In the genomic region with DNA sequence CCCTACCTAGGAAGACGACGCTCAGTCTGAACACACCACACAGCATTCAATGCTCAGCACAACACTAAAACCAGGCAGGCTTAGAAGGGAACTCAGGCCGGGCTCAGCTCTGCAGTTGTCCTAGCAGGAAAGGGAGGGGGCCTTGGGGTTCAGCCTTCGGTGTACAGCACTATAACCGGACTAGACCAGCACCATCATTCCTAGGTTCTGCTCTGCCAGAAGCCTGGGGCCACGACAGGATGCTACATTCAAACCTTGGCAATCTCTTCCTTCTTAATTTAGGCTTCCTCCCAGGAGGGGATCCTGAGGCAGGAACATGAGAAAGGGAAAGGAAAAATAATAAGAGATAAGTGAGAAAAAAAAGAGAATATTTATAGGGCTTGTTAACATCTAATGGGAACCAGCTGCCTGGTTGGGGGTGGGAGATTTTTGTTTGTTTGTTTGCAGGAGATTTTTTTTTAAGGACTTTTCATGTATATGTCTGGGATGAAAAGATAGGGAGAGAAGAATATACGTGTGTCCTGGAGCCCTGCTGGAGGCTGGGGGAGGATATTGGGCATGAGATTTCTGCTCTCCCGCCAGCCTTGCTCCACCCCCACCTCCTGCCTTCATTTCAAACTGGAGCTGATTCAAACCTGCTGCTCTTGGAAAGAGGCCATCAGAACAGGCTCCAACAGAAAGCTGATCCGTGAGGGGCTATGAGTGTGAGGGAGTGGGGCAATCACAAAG, we compare ENCODE assay signal across 8 mouse cellular contexts.
DNase-seq lines count a peak whose midpoint lies in the region; ATAC-seq and TF ChIP-seq lines count a peak whose summit lies in the region.

No protein-coding gene starts in this region.

- peak; percentile 93 for ATAC-seq in forebrain, embryonic 14.5 days
- peak; percentile 73 for ATAC-seq in heart, postnatal 0 days (ENCODE audit: insufficient read depth, low read depth)
- ATAC-seq in lung, embryonic 16.5 days (ENCODE audit: low read depth) = peak; percentile 82
- ATAC-seq in monocyte, adult 5-6 weeks (replicated peaks; ENCODE audit: insufficient number of reproducible peaks, low FRiP score, low TSS enrichment, poor library complexity, severe bottlenecking) = no peak

- peak; percentile 60; the same call in 1 of the 2 replicates for TF ChIP-seq EP300 in heart, postnatal 0 days (IDR thresholded peaks at IDR 0.05; ENCODE audit: low read depth)

- H3K9me3 ChIP-seq in forebrain, embryonic 14.5 days (replicated peaks; ENCODE audit: control insufficient read depth, low read length) = no peaks in the 10 kb centered on the region
- no peaks in the 10 kb centered on the region for H3K9me3 ChIP-seq in heart, postnatal 0 days (replicated peaks; ENCODE audit: control insufficient read depth, low read length)
- H3K9me3 ChIP-seq in lung, embryonic 16.5 days (ENCODE audit: control insufficient read depth, low read length) = no peaks in the 10 kb centered on the region

- H3K27ac ChIP-seq in forebrain, embryonic 14.5 days (ENCODE audit: low read depth, low read length) = peak overlapping the region; percentile 85
- H3K27ac ChIP-seq in heart, postnatal 0 days (ENCODE audit: low read depth) = peak overlapping the region; percentile 61
- H3K27ac ChIP-seq in lung, embryonic 16.5 days (ENCODE audit: low read length) = peak overlapping the region; percentile 80

- no peaks in the 10 kb centered on the region for H3K36me3 ChIP-seq in forebrain, embryonic 14.5 days (ENCODE audit: control insufficient read depth, insufficient read depth, low read length)
- H3K36me3 ChIP-seq in heart, postnatal 0 days (replicated peaks; ENCODE audit: control insufficient read depth, insufficient read depth, low read length) = no peaks in the 10 kb centered on the region
- no peaks in the 10 kb centered on the region for H3K36me3 ChIP-seq in lung, embryonic 16.5 days (ENCODE audit: control insufficient read depth, insufficient read depth, low read length)

- no peak for TF ChIP-seq CTCF in heart, postnatal 0 days (IDR thresholded peaks at IDR 0.05; ENCODE audit: low read depth)

- DNase-seq in retina, postnatal 1 day = peak; percentile 27
- DNase-seq in retina, embryonic 14.5 days (ENCODE audit: low spot score) = no peak
- peak; percentile 93 for DNase-seq in forebrain, embryonic 14.5 days (ENCODE audit: low spot score)
- DNase-seq in heart, postnatal 0 days (ENCODE audit: low spot score) = peak; percentile 59
- DNase-seq in kidney, postnatal 10 days = peak; percentile 71
- DNase-seq in right cerebral cortex, postnatal 10 days (ENCODE audit: low spot score in 2 of 2) = peak; percentile 76 to 80

- H3K4me2 ChIP-seq in forebrain, embryonic 14.5 days (ENCODE audit: low read length) = peak overlapping the region; percentile 21; the same call in 1 of the 2 replicates
- peak overlapping the region; percentile 41 for H3K4me2 ChIP-seq in heart, postnatal 0 days (ENCODE audit: low read depth, low read length)
- H3K4me2 ChIP-seq in lung, embryonic 16.5 days (ENCODE audit: low read depth, low read length) = peak overlapping the region; percentile 30; the same call in 1 of the 2 replicates

- H3K9ac ChIP-seq in forebrain, embryonic 14.5 days (ENCODE audit: low read length) = no peak overlapping the region
- no peak overlapping the region for H3K9ac ChIP-seq in heart, postnatal 0 days (replicated peaks; ENCODE audit: low read depth, low read length)
- 0 out of 2 replicates have a peak overlapping the region, but pooled peaks have one; percentile 1 for H3K9ac ChIP-seq in lung, embryonic 16.5 days (ENCODE audit: low read length)

- WGBS in forebrain, embryonic 14.5 days = 8% methylated on average over 9 of the region's 9 CpGs
- WGBS in heart, postnatal 0 days = 22% methylated on average over 9 of the region's 9 CpGs
- 22% methylated on average over 9 of the region's 9 CpGs for WGBS in lung, embryonic 16.5 days

- H3K27me3 ChIP-seq in forebrain, embryonic 14.5 days (replicated peaks; ENCODE audit: control insufficient read depth, insufficient read depth, low read length) = no peaks in the 10 kb centered on the region
- H3K27me3 ChIP-seq in heart, postnatal 0 days (ENCODE audit: control insufficient read depth, insufficient read depth, low read length) = no peaks in the 10 kb centered on the region
- H3K27me3 ChIP-seq in lung, embryonic 16.5 days (ENCODE audit: control insufficient read depth, insufficient read depth, low read depth, low read length) = no peaks in the 10 kb centered on the region

- H3K4me3 ChIP-seq in forebrain, embryonic 14.5 days (ENCODE audit: low read depth, low read length) = no peak overlapping the region
- no peak overlapping the region for H3K4me3 ChIP-seq in heart, postnatal 0 days (ENCODE audit: low read depth, low read length)
- no peak overlapping the region for H3K4me3 ChIP-seq in lung, embryonic 16.5 days (ENCODE audit: low read length)

- H3K4me1 ChIP-seq in forebrain, embryonic 14.5 days (ENCODE audit: control insufficient read depth, insufficient read depth, low read length) = peaks cover 21% of the 10 kb centered on the region
- H3K4me1 ChIP-seq in heart, postnatal 0 days (ENCODE audit: control insufficient read depth, insufficient read depth) = peaks cover 10% of the 10 kb centered on the region; the same call in 1 of the 2 replicates
- H3K4me1 ChIP-seq in lung, embryonic 16.5 days (replicated peaks; ENCODE audit: control insufficient read depth, insufficient read depth, low read length) = peaks cover 39% of the 10 kb centered on the region
